Mouse (Mus musculus) heart, embryonic 14.5 days (tissue): ENCODE measurements around the gene Exd2. TPM values are rescaled to one million over a fixed set of nuclear protein-coding genes. Genes with fewer than 3 reads are reported as not detected.
"Not testable (repeated sequence)": the region's sequence is repeated elsewhere in the genome, so short reads cannot be mapped to it uniquely, and the experiment has no call there.

Source experiments
- ATAC-seq: fragments of 200-750 bp; cut with Nextera tagmentation; 2 replicates; pipeline ENCODE4 v1.8.0; 2017; ENCODE audit warnings: low read depth, moderate TSS enrichment; ENCODE audit not compliant: insufficient number of reproducible peaks, insufficient read depth, low FRiP score
- H3K27ac ChIP-seq, 2 experiments: fragments of 200-500 bp in 1 of 2; fragments of 300-500 bp in 1 of 2; sonication (generic) in 1 of 2; replicated peaks in 1 of 2; 2 replicates each; pipeline ENCODE4 v1.5.1; 2012 to 2014; ENCODE audit warnings: low read depth in 2 of 2, low read length in 2 of 2, control low read depth in 1 of 2, mild to moderate bottlenecking in 1 of 2, mixed read lengths in 1 of 2; ENCODE audit not compliant: control insufficient read depth in 1 of 2, insufficient read depth in 1 of 2
- H3K27me3 ChIP-seq: fragments of 300-500 bp; sonication (generic); 2 replicates; pipeline ENCODE4 v1.6.1; 2014; ENCODE audit warnings: mild to moderate bottlenecking, low read length, control low read depth; ENCODE audit not compliant: control insufficient read depth, insufficient read depth
- H3K36me3 ChIP-seq: fragments of 300-500 bp; sonication (generic); 2 replicates; pipeline ENCODE4 v1.6.1; 2014; ENCODE audit warnings: mild to moderate bottlenecking, control low read depth, low read length, mixed read lengths; ENCODE audit not compliant: control insufficient read depth, insufficient read depth
- H3K4me1 ChIP-seq, 2 experiments: fragments of 200-500 bp in 1 of 2; fragments of 300-500 bp in 1 of 2; sonication (generic) in 1 of 2; 2 replicates each; pipeline ENCODE4 v1.6.1; 2012 to 2014; ENCODE audit warnings: low read length in 2 of 2, control low read depth in 1 of 2, mixed read lengths in 1 of 2; ENCODE audit not compliant: control insufficient read depth in 2 of 2, insufficient read depth in 2 of 2
- H3K4me2 ChIP-seq: fragments of 300-500 bp; sonication (generic); 2 replicates; pipeline ENCODE4 v1.6.1; 2014; ENCODE audit warnings: mild to moderate bottlenecking, low read length
- H3K4me3 ChIP-seq, 2 experiments: fragments of 200-500 bp in 1 of 2; fragments of 300-500 bp in 1 of 2; sonication (generic) in 1 of 2; 2 replicates each; pipeline ENCODE4 v1.5.1; 2012 to 2014; ENCODE audit warnings: low read length in 2 of 2, mild to moderate bottlenecking in 2 of 2, control low read depth in 1 of 2, low read depth in 1 of 2, moderate library complexity in 1 of 2; ENCODE audit not compliant: control insufficient read depth in 1 of 2, insufficient read depth in 1 of 2
- H3K9ac ChIP-seq: fragments of 300-500 bp; sonication (generic); 2 replicates; pipeline ENCODE4 v1.6.1; 2014; ENCODE audit warnings: mild to moderate bottlenecking, low read length
- H3K9me3 ChIP-seq: fragments of 300-500 bp; sonication (generic); 2 replicates; pipeline ENCODE4 v1.6.1; 2016; ENCODE audit warnings: low read length, control low read depth; ENCODE audit not compliant: control insufficient read depth
- WGBS: fragments of 180-500 bp; shearing (Covaris S2); extraction: QIAGEN DNeasy Blood & Tissue Kit; methylation state at CpG from one replicate; pipeline ENCODE4 v1.1.7; 2014; 5-methylcytosine and 5-hydroxymethylcytosine counted together
- polyA plus RNA-seq: library from polyadenylated mRNA; unstranded; fragments of >200 nt; fragmentation: Nextera tagmentation; extraction: Ambion mirVana; gene quantifications from 2 replicates; pipeline ENCODE4 v1.2.1, GENCODE M21; 2014

Gene Exd2
- polyA plus RNA-seq, 1 experiment from 2014 or later, result 17.4 TPM

DNA sequence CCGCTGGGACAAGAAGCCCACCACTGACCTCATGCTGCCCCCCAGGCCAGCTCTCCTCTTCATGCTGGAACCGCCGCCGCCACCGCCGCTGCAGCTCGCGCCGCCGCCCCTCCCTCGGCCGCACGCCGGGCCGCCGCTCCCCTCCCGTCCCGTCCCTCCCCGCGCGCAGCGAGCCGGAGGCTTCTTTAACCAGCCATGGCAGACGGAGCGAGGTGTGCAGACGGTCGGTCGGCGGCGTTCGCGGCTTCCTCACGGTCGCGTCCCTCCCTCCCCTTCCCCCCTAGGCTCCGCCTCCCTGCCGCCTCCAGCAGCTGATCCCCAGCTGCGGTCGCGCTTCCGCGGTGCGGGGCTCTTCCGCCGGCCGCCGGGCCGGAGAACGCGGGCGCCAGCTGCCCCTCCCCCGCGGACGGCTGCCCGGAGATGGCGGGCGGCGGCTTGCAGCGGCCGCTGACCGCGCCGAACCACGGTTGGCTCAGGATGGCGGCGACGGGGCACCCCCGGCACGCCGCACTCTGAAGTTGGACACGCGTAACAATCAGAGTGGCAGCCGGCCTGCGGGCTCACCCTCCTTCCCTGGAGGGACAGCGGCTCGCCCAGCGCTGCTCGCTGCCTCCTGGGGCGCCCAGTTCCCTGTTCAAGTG lies 26.4 kb upstream of the Exd2 start, which contains the start of gene Dcaf5:
Dcaf5 (minus strand) TSS at position 266 of the 641 bp plus-strand sequence.
- H3K4me2 ChIP-seq, result peak within 1 kb of the TSS; percentile 72
- H3K27ac ChIP-seq, result peak within 1 kb of the TSS; percentile 91 to 96
- peak within 1 kb of the TSS; percentile 89 to 94 for H3K4me3 ChIP-seq
- no peaks in the 10 kb centered on the region for H3K27me3 ChIP-seq
- H3K4me1 ChIP-seq, result peaks cover 3 to 15% of the 10 kb centered on the region in 2 experiments
- H3K9me3 ChIP-seq, result no peaks in the 10 kb centered on the region
- whole genome bisulfite sequencing, result under 1% methylated on average over 65 of the region's 79 CpGs
- H3K36me3 ChIP-seq, result 0 out of 2 replicates have a peak, but pooled peaks cover 9% of the 10 kb centered on the region
- ATAC-seq, result peak; percentile 73
- peak within 1 kb of the TSS; percentile 96 for H3K9ac ChIP-seq

- H3K4me1 ChIP-seq, result peaks cover 3 to 15% of the 10 kb centered on the region in 2 experiments
- no peaks in the 10 kb centered on the region for H3K9me3 ChIP-seq
- peak overlapping the region; percentile 96 for H3K9ac ChIP-seq
- H3K4me3 ChIP-seq, result peak overlapping the region; percentile 89 to 94
- peak overlapping the region; percentile 72 for H3K4me2 ChIP-seq
- 49% methylated on average over 4 of the region's 4 CpGs for WGBS
- H3K36me3 ChIP-seq, result 0 out of 2 replicates have a peak, but pooled peaks cover 9% of the 10 kb centered on the region
- no peak for ATAC-seq
- H3K27me3 ChIP-seq, result no peaks in the 10 kb centered on the region
- peak overlapping the region; percentile 83 to 96; a peak in 3 of 4 replicates for H3K27ac ChIP-seq
Measured at GRCm38 (mm10) chr12:80437051-80437675, 25.7 kb upstream of the Exd2 start.

DNA sequence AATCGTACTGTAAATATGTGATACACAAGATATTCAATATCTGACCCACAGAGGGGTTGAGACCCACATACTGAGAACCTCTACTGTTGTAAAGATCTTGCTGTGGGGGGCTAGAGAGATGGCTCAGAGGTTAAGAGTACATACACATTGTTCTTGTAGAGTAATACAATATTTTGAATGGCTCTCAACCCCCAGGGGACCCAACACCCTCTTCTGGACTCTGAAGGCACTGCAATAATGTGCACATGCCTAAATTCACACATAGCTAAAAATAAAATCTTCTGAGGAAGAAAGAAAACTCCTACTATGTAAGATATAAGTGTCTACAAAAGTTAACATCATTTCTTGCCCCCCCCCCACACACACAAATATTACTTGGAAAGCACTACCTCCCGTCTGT lies 21.9 kb upstream of the Exd2 start:
- Histone ChIP-seq H3K4me1 (no peaks in the 10 kb centered on the region), H3K27me3 (no peaks in the 10 kb centered on the region; the same call in 1 of the 2 replicates)
- 75% methylated on average over 2 of the region's 2 CpGs for WGBS

DNA sequence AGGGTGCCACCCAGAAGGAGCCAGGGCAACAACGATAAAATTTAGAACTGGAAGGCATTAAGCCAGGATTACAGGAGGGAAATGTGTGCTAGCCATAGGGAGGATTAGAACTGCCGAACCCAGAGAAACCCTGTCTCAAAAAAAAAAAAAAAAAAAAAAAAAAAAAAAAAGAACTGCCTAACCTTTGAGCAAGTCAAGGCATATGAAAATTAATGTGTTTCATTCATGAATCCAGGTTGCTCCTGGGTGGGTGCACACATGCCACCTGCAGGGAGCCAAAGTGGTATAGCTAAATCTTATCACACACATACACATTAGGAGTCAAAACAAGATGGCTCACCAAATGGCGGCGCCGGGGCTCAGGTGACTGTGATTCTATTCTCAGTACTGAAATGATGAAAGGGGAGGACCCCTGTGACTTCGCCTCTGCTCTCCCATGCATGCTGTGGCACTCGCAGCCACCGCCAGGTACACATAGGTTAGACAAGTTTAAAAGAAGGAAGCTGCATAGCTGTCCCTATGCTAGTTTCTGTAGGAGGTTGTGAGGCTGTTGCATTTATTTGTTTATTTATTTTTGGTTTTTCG lies 18.3 kb upstream of the Exd2 start:
- no peaks in the 10 kb centered on the region for H3K4me1 ChIP-seq
- no peak overlapping the region for H3K9ac ChIP-seq
- no peaks in the 10 kb centered on the region for H3K36me3 ChIP-seq
- no peak for ATAC-seq
- H3K27ac ChIP-seq, result no peak overlapping the region
- WGBS, result 82% methylated on average over 9 of the region's 9 CpGs
- H3K4me3 ChIP-seq, result no peak overlapping the region
- no peak overlapping the region for H3K4me2 ChIP-seq
- H3K27me3 ChIP-seq, result no peaks in the 10 kb centered on the region; the same call in 1 of the 2 replicates
- H3K9me3 ChIP-seq, result no peaks in the 10 kb centered on the region

More for the DNA sequence above, 21.9 kb upstream of the Exd2 start:
- Histone ChIP-seq H3K4me3 (no peak overlapping the region), H3K27ac (no peak overlapping the region), H3K9ac (no peak overlapping the region), H3K4me2 (no peak overlapping the region), H3K36me3 (no peaks in the 10 kb centered on the region), H3K9me3 (no peaks in the 10 kb centered on the region)
- no peak for ATAC-seq

DNA sequence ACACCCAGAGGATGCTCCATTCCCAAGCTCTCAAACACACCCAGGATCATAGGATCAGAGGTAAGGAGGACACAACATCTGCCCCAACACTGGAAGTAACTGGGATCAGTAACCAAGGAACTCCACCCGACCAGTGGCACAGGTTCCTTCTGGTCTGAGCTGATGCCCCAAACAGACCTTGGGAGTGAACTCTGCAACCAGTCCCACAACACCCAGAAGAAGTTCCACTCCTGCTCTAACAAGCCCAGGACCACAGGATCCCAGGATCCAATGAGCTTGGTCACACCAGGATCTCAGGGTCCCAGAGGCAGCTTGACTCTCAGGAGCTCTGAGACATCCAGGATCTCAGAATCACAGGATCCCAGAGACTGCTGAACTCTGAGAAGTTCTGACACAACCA lies 9.4 kb upstream of the Exd2 start:
- Histone ChIP-seq H3K9ac (no peak overlapping the region), H3K27me3 (no peaks in the 10 kb centered on the region), H3K9me3 (no peaks in the 10 kb centered on the region), H3K4me2 (no peak overlapping the region), H3K4me3 (no peak overlapping the region), H3K4me1 (no peaks in the 10 kb centered on the region), H3K36me3 (no peaks in the 10 kb centered on the region), H3K27ac (no peak overlapping the region)
- no peak for ATAC-seq
- 76% methylated on average over 1 of the region's 1 CpGs for WGBS

DNA sequence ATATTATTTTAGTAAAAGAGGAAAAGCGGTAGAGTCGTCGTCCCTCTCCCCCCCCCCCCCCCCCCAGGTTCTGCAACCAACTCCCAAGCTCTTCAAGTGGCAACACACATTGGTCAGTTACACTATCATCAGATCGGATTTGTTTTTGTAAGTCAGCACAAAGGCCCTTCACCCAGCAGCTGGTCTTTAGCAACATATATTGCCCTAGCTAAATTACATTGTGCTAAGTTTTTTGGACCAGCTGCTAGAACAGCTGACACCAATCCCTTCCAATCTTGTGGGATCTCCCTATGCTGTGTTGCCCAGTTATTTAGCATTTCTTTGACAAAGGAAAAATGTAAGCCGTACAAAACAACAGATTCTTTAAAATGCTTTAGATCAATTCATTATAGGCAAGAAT lies 4.9 kb upstream of the Exd2 start:
- Histone ChIP-seq H3K4me3 (no peak overlapping the region), H3K27ac (no peak overlapping the region), H3K4me2 (no peak overlapping the region), H3K4me1 (no peaks in the 10 kb centered on the region), H3K27me3 (no peaks in the 10 kb centered on the region), H3K9ac (no peak overlapping the region), H3K9me3 (no peaks in the 10 kb centered on the region), H3K36me3 (no peaks in the 10 kb centered on the region)
- 72% methylated on average over 5 of the region's 5 CpGs for WGBS
- ATAC-seq, result no peak

- not testable (repeated sequence) for ATAC-seq, H3K27ac ChIP-seq, H3K27me3 ChIP-seq, H3K4me1 ChIP-seq, H3K9me3 ChIP-seq, H3K36me3 ChIP-seq
- Histone ChIP-seq H3K4me3 (peak overlapping the region; percentile 79 to 95; a peak in 3 of 4 replicates), H3K9ac (peak overlapping the region; percentile 75; the same call in 1 of the 2 replicates), H3K4me2 (peak overlapping the region; percentile 68)
- 11% methylated on average over 10 of the region's 10 CpGs for WGBS
Measured at GRCm38 (mm10) chr12:80462292-80462896, 501 bp upstream of the Exd2 start.
